Mouse (Mus musculus) layer of hippocampus, postnatal 10 days (tissue): ENCODE measurements around the gene Pcbd2. TPM values are rescaled to one million over a fixed set of nuclear protein-coding genes. Genes with fewer than 3 reads are reported as not detected.
"Not testable (repeated sequence)": the region's sequence is repeated elsewhere in the genome, so short reads cannot be mapped to it uniquely, and the experiment has no call there.

Experiments
- DNase-seq, 2 experiments: peaks; one replicate each; pipeline ENCODE4 v3.0.0; 2021; ENCODE audit warnings: low spot score in 2 of 2
- long read RNA-seq: library from polyadenylated mRNA; stranded (forward); transcript quantifications from one replicate; pipeline ENCODE4 v2.0.0, GENCODE M21; 2023
- total RNA-seq, 2 experiments: library from RNA; stranded (reverse); gene quantifications; 2 replicates each; pipeline ENCODE4 v1.2.3; 2021

The Pcbd2 gene
- 10 to 100 TPM; 28.3 to 36.1 TPM for total RNA-seq
- long read RNA-seq, transcript Pcbd2-201 (4 exons, 544 nt) = major isoform, 26 of 43 reads
- long read RNA-seq, partial matches to known transcripts = 5 of 43 reads
- long read RNA-seq, other reads (novel, unspliced or antisense) = 12 of 43 reads

DNA sequence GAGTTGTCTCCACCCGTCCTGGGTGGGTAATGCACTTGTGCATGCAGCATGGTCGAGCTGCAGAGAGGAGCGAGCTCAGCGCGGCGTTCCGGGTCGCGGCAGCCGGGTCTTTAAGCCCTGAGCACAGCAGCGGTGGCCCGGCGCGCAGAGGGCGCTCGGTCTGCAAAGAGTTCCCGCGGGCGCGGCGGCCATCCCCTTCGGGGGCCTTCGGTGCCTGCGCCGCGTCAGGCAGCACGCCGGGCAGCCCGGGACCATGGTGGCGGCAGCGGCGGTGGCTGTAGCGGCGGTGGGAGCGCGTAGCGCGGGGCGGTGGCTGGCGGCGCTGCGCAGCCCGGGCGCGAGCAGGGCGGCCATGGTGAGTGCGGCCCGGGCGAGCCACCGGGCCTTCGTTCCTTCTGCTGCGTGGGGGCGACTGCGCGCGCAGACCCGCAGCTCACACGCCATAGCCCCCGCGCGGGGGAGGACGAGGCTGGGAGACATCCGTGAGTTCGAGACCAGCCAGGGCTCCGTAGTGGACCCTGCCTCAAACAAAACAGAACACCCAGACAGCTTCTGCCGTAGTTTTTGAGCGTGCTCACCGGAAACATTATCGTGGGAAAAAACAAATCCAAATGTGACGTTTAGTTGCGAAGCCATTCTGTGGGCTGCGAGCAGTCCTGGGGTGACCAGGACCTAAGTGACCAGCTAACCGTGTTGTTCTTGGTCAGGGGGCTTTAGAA is at the start of gene Pcbd2:
Gene Pcbd2 (plus strand): TSS at position 249 of the 719 bp plus-strand sequence.
- DNase-seq = peak; percentile 81 to 88

DNA sequence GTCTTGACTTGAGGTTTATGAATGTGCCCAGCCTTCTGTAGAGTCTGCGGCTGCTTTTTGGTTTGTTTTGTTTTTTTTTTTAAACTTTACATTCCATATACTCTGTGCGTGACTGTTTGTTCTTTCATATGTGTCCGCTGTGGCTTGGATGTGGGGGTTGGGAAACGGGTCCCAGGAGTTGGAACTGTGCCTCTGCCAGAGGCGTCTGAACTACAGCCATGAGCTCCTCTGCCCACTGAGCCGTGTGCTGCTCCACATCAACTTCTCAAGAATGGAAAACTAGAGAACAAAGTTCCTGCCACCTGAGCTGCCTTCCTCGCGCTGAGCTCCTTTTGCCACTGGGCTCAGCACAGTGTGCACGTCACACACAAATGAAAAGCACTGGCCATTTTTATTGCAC is 45.0 kb upstream of the Pcbd2 start:
- no peak for DNase-seq

- no peak for DNase-seq
Measured at GRCm38 (mm10) chr13:55683581-55683980, 43.6 kb upstream of the Pcbd2 start.

- no peak for DNase-seq
Measured at GRCm38 (mm10) chr13:55686107-55686633, 41.0 kb upstream of the Pcbd2 start.

DNA sequence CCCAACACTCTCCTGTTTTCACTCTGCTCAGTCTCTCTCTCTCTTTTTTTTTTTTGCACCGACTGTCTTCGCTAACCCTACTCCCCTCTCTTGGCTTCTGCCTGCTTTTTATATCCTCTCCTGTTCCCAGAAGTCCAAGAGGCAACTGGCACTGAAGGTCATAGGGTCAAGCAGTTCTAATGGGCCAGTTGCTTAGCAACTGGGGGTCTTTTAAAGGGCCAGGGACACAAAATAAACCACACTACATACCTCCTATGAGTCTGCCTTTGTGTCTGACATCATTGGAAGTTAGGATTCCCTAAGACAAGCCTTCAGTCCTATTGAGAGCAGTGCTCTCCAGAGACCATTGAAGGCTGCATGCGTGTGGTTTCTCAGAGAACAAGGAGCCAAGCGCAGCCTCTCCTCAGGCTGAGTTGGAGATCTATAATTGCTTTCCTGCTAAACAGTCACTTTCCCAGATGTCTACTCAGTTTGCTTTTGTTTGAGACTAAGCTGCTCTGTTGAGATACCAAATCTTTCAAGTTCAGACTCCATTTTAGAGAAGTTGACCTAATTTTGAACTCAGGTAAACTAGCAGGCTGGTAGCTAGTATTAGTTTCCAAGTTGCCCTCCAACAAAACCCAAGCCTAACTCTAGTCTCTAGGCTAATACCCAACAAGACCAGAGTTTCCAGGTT is 39.1 kb upstream of the Pcbd2 start:
- DNase-seq = no peak

GRCm38 (mm10) chr13:55692535-55693242 is 34.5 kb upstream of the Pcbd2 start, which contains the start of gene B230219D22Rik:
Gene B230219D22Rik, plus strand, starts transcription at chr13:55693124.
- DNase-seq = peak; percentile 85 to 91

DNA sequence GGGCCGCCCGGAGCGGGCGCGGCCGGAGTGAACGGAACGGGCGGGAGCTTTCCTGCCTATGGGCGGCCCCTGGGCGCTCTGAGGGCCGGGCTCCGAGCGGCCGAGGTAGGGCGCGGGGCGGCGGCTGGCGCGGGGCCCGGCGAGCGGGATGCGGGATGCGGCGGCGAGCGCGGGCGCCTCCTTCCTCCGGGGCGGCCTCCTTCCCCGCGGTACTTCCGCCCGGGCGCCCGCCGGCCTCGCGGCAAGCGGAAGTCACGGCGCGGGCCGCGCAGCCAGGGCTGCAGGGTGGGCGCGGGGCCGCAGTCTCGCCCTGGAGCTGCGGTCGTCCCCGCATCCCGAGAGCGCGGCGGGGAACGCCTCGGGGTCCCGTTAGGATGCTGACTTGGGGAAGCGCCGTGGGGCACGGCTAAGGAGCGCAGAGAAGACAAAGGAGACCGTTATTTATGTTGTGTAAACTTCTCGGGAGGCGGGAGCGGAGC is 33.9 kb upstream of the Pcbd2 start:
- DNase-seq = no peak

GRCm38 (mm10) chr13:55694110-55694509 is 33.1 kb upstream of the Pcbd2 start:
- DNase-seq = no peak

- not testable (repeated sequence) for DNase-seq
Measured at GRCm38 (mm10) chr13:55695989-55696388, 31.2 kb upstream of the Pcbd2 start.

DNA sequence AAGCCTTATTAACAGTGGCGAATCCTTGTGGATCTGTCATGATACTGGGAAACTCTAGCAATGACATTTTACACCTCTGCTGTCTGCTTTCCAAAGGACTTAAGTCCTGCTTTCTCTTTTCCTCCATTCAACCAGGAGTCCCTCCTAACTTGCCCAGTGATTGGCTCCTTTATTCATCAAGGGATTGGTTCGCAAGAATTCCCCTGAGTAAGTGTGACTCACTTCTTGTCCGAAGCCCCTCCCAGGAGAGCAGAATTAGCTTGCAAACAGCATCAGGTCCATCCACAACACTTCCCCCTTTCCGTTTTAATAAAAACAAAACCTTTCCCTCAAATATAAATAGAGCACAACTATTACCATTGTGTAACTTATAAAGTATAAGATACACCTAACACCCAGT is 22.9 kb upstream of the Pcbd2 start:
- no peak for DNase-seq

- DNase-seq = no peak
Measured at GRCm38 (mm10) chr13:55712846-55713245, 14.3 kb upstream of the Pcbd2 start.

- peak; percentile 92 to 94 for DNase-seq
Measured at GRCm38 (mm10) chr13:55714501-55715166, 12.5 kb upstream of the Pcbd2 start, which contains the start of gene Txndc15. Gene Txndc15, plus strand, starts transcription at chr13:55714650.

DNA sequence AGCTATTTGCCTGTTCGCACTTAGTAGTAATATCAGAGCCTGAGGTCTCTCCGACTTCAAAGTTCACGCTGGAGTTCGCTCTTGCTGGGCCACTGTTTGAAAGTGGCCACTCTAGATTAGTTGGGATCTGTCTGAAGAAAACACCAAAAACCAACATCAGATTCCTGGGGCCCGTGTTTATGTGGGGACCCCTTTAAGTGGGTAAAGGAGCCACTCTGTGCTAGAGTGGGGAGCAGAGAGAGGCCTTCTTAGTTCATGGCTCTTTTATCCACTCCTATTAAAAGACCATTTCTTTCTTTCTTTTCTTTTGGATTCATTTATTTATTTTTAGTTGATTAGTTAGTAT is 12.0 kb upstream of the Pcbd2 start:
- no peak for DNase-seq

- DNase-seq = no peak
Measured at GRCm38 (mm10) chr13:55715908-55716510, 11.2 kb upstream of the Pcbd2 start.

GRCm38 (mm10) chr13:55721516-55721915 is 5.7 kb upstream of the Pcbd2 start:
- DNase-seq = no peak

DNA sequence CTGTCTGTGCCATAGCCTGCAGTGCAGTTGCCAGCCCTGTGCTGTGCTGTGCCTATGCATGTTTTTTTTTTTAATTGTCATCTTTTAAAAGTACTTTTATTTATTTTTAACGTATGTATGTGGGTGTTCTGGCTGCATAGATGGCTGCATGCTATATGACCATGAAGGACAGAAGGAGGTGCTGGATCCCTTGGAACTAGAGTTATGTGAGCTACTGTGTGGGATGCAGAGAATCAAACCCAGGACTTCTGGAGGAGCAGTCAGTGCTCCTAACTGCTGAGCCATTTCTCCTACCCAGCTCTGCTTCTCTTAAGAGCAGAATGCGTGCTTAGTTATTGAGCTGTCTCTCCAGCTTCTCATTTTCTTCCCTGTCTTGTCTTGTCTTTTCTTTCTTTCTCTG is 5.2 kb upstream of the Pcbd2 start:
- DNase-seq = no peak

- no peak for DNase-seq
Measured at GRCm38 (mm10) chr13:55726598-55727119, 509 bp upstream of the Pcbd2 start.

- peak; percentile 62 to 65 for DNase-seq
Measured at GRCm38 (mm10) chr13:55727839-55728238, 671 bp downstream of the Pcbd2 start.

DNA sequence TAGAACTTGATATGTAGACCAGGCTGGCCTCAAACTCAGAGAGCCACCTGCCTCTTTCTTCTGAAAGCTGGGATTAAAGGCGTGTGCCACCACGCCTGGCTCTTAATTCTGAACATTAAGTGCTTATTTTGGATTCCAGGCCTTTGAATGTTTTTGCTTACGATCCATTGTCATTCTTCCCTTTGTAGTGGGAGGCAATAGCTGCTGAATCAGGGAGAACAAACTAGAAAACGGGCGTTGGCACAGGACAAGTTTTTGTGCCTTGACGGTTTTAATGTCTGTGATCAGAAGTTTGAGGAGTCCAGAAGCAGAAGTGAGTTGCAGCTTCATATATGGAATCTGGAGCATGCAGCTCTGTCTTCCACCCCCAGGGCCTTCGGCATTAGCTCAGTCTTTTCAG is 3.5 kb downstream of the Pcbd2 start:
- no peak for DNase-seq

GRCm38 (mm10) chr13:55732121-55732520 is 5.0 kb downstream of the Pcbd2 start:
- no peak for DNase-seq
